Mouse (Mus musculus) cerebellum, adult 2 months (tissue): Measurements from ENCODE around the gene Mon2.

ENCODE experiments used
- CTCF ChIP-seq: fragments of 200-500 bp; IDR thresholded peaks from 2 replicates; pipeline ENCODE4 v1.5.1; 2011; ENCODE audit warnings: low read depth, mild to moderate bottlenecking, control low read depth, low read length, moderate library complexity, borderline replicate concordance; ENCODE audit not compliant: insufficient read depth
- POLR2A ChIP-seq: fragments of 200-500 bp; IDR thresholded peaks from 2 replicates; pipeline ENCODE4 v1.6.1; 2011; ENCODE audit warnings: low read length, control low read depth, borderline replicate concordance; ENCODE audit not compliant: insufficient read depth

GRCm38 (mm10) chr10:123116861-123117260 lies 40.6 kb upstream of the Mon2 start:
- TF ChIP-seq CTCF (no peak), POLR2A (no peak)
